Mouse (Mus musculus) heart, postnatal 0 days (tissue): ENCODE results near the gene Ghsr. TPM values are rescaled to one million over a fixed set of nuclear protein-coding genes. Genes with fewer than 3 reads are reported as not detected.

Source experiments
- ATAC-seq: fragments of 200-750 bp; cut with Nextera tagmentation; 2 replicates; pipeline ENCODE4 v1.8.0; 2017; ENCODE audit warnings: low read depth, moderate number of reproducible peaks, moderate library complexity; ENCODE audit not compliant: insufficient read depth
- DNase-seq: peaks from one replicate; pipeline ENCODE4 v3.0.0-alpha.2; 2016; ENCODE audit warnings: low spot score
- H3K27ac ChIP-seq: fragments of 300-500 bp; sonication (generic); 2 replicates; pipeline ENCODE4 v1.5.1; 2014; ENCODE audit warnings: low read depth, mild to moderate bottlenecking
- H3K27me3 ChIP-seq: fragments of 300-500 bp; sonication (generic); 2 replicates; pipeline ENCODE4 v1.6.1; 2014; ENCODE audit warnings: low read length, mixed read lengths; ENCODE audit not compliant: control insufficient read depth, insufficient read depth
- H3K36me3 ChIP-seq: fragments of 300-500 bp; sonication (generic); replicated peaks from 2 replicates; pipeline ENCODE4 v1.6.1; 2014; ENCODE audit warnings: low read length, mixed read lengths; ENCODE audit not compliant: control insufficient read depth, insufficient read depth
- H3K4me1 ChIP-seq: fragments of 300-500 bp; sonication (generic); 2 replicates; pipeline ENCODE4 v1.6.1; 2014; ENCODE audit warnings: antibody characterized with exemption; ENCODE audit not compliant: control insufficient read depth, insufficient read depth
- H3K4me2 ChIP-seq: fragments of 300-500 bp; sonication (generic); 2 replicates; pipeline ENCODE4 v1.6.1; 2014; ENCODE audit warnings: low read depth, mild to moderate bottlenecking, low read length, moderate library complexity
- H3K4me3 ChIP-seq: fragments of 300-500 bp; sonication (generic); 2 replicates; pipeline ENCODE4 v1.5.1; 2014; ENCODE audit warnings: low read depth, low read length
- H3K9ac ChIP-seq: fragments of 300-500 bp; sonication (generic); replicated peaks from 2 replicates; pipeline ENCODE4 v1.6.1; 2014; ENCODE audit warnings: low read depth, low read length, mixed read lengths
- H3K9me3 ChIP-seq: fragments of 300-500 bp; sonication (generic); replicated peaks from 2 replicates; pipeline ENCODE4 v1.6.1; 2016; ENCODE audit warnings: low read length; ENCODE audit not compliant: control insufficient read depth
- CTCF ChIP-seq: IDR thresholded peaks from 2 replicates; pipeline ENCODE4 v1.5.1; 2016; ENCODE audit warnings: antibody characterized with exemption, control low read depth, low read depth
- EP300 ChIP-seq: IDR thresholded peaks from 2 replicates; pipeline ENCODE4 v1.6.1; 2016; ENCODE audit warnings: antibody characterized with exemption, low read depth
- WGBS: fragments of 180-500 bp; shearing (Covaris S2); extraction: QIAGEN DNeasy Blood & Tissue Kit; methylation state at CpG from one replicate; pipeline ENCODE4 v1.1.7; 2014; 5-methylcytosine and 5-hydroxymethylcytosine counted together
- polyA plus RNA-seq: library from polyadenylated mRNA; unstranded; fragments of >200 nt; fragmentation: Nextera tagmentation; extraction: Ambion mirVana; gene quantifications from 2 replicates; pipeline ENCODE4 v1.2.1, GENCODE M21; 2015
- total RNA-seq: library from RNA; depleted of rRNA; stranded (reverse); fragments of >200 nt; gene quantifications from 2 replicates; pipeline ENCODE4 v1.2.3, GENCODE M21; 2014; ENCODE audit warnings: low replicate concordance

Gene Ghsr
- total and polyA plus RNA-seq, 2 experiments from 2014 or later = not detected

DNA sequence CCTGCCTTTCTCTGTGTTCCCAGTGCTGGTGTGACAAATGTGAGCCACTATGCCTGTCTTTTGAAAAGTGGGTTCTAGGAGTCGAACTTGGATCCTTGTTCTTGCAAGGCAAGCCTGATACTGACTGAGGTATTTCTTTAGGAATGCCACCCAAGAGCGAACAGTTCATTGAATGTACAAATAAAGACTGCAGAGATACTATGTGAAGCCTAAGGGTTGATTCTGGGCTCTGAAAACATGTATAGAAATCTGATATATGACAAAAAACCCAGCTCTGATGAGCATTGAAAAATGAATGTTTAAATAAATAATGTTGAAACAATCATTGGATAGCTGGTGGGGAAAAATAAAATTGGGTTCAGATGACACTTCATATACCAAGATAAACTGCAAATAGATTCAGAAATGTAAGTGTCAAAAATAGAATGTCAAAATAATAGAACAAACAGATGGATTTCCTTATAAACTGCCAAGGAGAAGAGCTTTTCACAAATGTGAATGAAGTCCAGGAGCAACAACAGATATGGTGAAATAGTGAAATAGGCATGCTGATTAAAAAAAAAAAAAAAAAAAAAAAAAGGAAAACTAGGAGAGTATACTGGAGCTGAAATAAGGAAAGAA is 11.9 kb upstream of the Ghsr start:
- H3K27me3 ChIP-seq = no peaks in the 10 kb centered on the region
- ATAC-seq (no peak), DNase-seq (no peak)
- H3K27ac ChIP-seq = no peak overlapping the region
- H3K9ac ChIP-seq = no peak overlapping the region
- H3K36me3 ChIP-seq = no peaks in the 10 kb centered on the region
- TF ChIP-seq EP300 (no peak), CTCF (no peak)
- WGBS = 79% methylated on average over 2 of the region's 2 CpGs
- H3K9me3 ChIP-seq = no peaks in the 10 kb centered on the region
- no peak overlapping the region for H3K4me2 ChIP-seq
- H3K4me3 ChIP-seq = no peak overlapping the region
- H3K4me1 ChIP-seq = no peaks in the 10 kb centered on the region

DNA sequence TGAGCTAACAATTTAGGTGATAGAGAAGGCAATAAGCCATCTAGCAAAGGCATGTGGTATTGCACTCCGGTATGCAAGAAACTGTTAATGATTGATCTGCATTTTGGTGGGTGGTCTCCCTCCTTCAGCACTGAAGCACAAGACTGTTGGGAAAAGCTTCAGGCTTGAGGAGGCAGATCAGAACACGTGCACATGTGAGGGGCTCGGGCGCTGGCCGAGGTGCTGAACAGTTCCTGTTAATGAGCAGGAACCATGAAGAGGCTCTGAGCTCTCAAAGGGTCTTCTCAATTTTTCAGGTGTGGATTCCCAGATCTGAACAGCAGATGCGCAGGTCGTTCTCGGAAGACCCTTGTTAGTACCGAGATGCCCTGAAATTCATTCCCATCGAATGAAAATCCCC is 1.0 kb upstream of the Ghsr start:
- H3K9ac ChIP-seq = no peak overlapping the region
- 4% methylated on average over 10 of the region's 10 CpGs for WGBS
- TF ChIP-seq CTCF (no peak), EP300 (no peak)
- ATAC-seq (no peak), DNase-seq (peak; percentile 8)
- no peaks in the 10 kb centered on the region for H3K36me3 ChIP-seq
- no peak overlapping the region for H3K4me3 ChIP-seq
- H3K4me2 ChIP-seq = no peak overlapping the region
- H3K27ac ChIP-seq = no peak overlapping the region
- no peaks in the 10 kb centered on the region for H3K4me1 ChIP-seq
- H3K27me3 ChIP-seq = peaks cover 58% of the 10 kb centered on the region
- H3K9me3 ChIP-seq = no peaks in the 10 kb centered on the region

DNA sequence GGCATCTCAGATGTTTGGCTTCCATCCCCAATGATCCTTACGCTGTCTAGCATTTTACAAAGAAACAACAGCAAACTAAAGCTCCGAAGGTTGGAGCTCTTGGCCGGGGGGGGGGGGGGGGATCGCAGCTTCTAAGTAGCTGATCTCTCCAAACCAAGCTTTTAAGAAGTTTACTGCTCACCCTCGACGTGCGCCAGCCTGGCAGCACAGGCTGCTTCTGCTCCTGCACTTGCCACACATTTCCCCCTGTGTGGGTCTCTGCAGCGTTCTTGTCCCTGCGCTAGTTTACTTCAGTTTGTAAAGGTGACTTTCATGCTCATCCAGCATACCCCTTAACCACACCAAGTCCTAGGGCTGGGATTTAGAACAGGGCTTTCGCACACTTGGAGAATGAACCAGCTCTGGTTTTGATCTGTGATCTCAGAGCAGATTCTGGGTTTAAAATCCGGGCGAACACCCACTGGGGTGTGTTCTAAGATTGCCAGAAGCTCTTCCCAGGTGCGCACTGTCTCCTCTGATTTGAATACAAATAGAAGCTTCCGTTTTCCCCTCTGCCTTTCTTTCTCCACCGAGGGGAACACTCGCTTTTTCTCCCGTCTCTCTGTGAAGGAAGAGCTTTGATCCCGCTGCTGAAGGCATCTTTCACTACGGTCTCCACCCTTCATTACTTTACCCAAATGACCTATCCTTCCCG is 422 bp upstream of the Ghsr start:
- Histone ChIP-seq H3K4me2 (no peak overlapping the region), H3K9ac (no peak overlapping the region), H3K4me3 (no peak overlapping the region), H3K27me3 (peaks cover 58% of the 10 kb centered on the region), H3K27ac (no peak overlapping the region), H3K4me1 (no peaks in the 10 kb centered on the region), H3K9me3 (no peaks in the 10 kb centered on the region), H3K36me3 (no peaks in the 10 kb centered on the region)
- DNase-seq (no peak), ATAC-seq (no peak)
- TF ChIP-seq EP300 (no peak), CTCF (no peak)
- 5% methylated on average over 20 of the region's 20 CpGs for WGBS

DNA sequence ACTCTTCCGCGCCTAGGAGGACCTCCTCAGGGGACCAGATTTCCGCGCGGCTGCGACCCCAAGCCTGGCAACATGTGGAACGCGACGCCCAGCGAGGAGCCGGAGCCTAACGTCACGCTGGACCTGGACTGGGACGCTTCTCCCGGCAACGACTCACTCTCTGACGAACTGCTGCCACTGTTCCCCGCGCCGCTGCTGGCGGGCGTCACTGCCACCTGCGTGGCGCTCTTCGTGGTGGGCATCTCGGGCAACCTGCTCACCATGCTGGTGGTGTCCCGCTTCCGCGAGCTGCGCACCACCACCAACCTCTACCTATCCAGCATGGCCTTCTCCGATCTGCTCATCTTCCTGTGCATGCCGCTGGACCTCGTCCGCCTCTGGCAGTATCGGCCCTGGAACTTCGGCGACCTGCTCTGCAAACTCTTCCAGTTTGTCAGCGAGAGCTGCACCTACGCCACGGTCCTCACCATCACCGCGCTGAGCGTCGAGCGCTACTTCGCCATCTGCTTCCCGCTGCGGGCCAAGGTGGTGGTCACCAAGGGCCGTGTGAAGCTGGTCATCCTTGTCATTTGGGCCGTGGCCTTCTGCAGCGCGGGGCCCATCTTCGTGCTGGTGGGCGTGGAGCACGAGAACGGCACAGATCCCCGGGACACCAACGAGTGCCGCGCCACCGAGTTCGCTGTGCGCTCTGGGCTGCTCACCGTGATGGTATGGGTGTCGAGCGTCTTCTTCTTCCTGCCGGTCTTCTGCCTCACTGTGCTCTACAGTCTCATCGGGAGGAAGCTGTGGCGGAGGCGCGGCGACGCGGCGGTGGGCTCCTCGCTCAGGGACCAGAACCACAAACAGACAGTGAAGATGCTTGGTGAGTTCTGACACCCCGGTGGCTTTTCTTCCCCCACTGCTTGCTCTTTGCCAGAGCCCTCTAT is 837 bp downstream of the Ghsr start:
- Histone ChIP-seq H3K27me3 (peaks cover 58% of the 10 kb centered on the region), H3K4me1 (no peaks in the 10 kb centered on the region), H3K9me3 (no peaks in the 10 kb centered on the region), H3K36me3 (no peaks in the 10 kb centered on the region), H3K9ac (no peak overlapping the region), H3K4me2 (no peak overlapping the region; the same call in 1 of the 2 replicates), H3K27ac (no peak overlapping the region), H3K4me3 (peak overlapping the region; percentile 13; the same call in 1 of the 2 replicates)
- DNase-seq (no peak), ATAC-seq (no peak)
- no peak for TF ChIP-seq CTCF
- no peak for TF ChIP-seq EP300
- 2% methylated on average over 77 of the region's 77 CpGs for WGBS

DNA sequence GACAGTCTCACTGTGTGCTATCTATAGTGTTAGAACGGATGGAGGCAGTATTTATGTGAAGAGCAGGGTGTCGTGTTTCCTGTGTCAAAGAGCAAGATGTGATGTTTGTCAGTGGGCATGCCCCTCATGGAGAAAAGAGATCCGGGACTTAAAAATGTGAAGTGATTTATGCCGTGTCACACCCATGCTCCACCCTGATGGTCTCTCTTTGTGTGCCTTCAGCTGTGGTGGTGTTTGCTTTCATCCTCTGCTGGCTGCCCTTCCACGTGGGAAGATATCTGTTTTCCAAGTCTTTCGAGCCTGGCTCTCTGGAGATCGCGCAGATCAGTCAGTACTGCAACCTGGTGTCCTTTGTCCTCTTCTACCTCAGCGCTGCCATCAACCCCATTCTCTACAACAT is 3.2 kb downstream of the Ghsr start:
- TF ChIP-seq EP300 (no peak), CTCF (no peak)
- Histone ChIP-seq H3K4me2 (no peak overlapping the region), H3K27ac (no peak overlapping the region), H3K4me3 (no peak overlapping the region), H3K9ac (no peak overlapping the region), H3K9me3 (no peaks in the 10 kb centered on the region), H3K36me3 (no peaks in the 10 kb centered on the region), H3K27me3 (peaks cover 56% of the 10 kb centered on the region), H3K4me1 (no peaks in the 10 kb centered on the region)
- ATAC-seq (no peak), DNase-seq (no peak)
- 51% methylated on average over 9 of the region's 9 CpGs for WGBS
